Mouse (Mus musculus) embryo, embryonic 10.5 days (tissue): Measurements from ENCODE around the gene Ccm2.

Experiments
- DNase-seq: peaks from one replicate; pipeline ENCODE4 v3.0.0-alpha.2; 2015; ENCODE audit warnings: low spot score

Ccm2 gene

GRCm38 (mm10) chr11:6603887-6604603 lies 57.4 kb downstream of the Ccm2 start:
- DNase-seq: no peak

- DNase-seq: no peak
Measured at GRCm38 (mm10) chr11:6604604-6604936, 57.9 kb downstream of the Ccm2 start.

- peak; percentile 26 for DNase-seq
Measured at GRCm38 (mm10) chr11:6605021-6605481, 58.4 kb downstream of the Ccm2 start.

- peak; percentile 82 for DNase-seq
Measured at GRCm38 (mm10) chr11:6605491-6606399, 59.1 kb downstream of the Ccm2 start, which contains the start of gene Nacad. Nacad (minus strand) TSS chr11:6606053.

GRCm38 (mm10) chr11:6615250-6616205 lies 68.8 kb downstream of the Ccm2 start:
- DNase-seq: no peak

- no peak for DNase-seq
Measured at GRCm38 (mm10) chr11:6623704-6624103, 77.0 kb downstream of the Ccm2 start.

- DNase-seq: no peak
Measured at GRCm38 (mm10) chr11:6624619-6625382, 78.1 kb downstream of the Ccm2 start.

GRCm38 (mm10) chr11:6625478-6626387 lies 79.0 kb downstream of the Ccm2 start, which contains the start of gene Tbrg4:
Tbrg4 (minus strand) TSS chr11:6626067.
- DNase-seq: peak; percentile 96

GRCm38 (mm10) chr11:6626388-6626772 lies 79.7 kb downstream of the Ccm2 start:
- DNase-seq: no peak

- DNase-seq: no peak
Measured at GRCm38 (mm10) chr11:6627731-6628130, 81.0 kb downstream of the Ccm2 start.

- peak; percentile 73 for DNase-seq
Measured at GRCm38 (mm10) chr11:6628568-6628967, 81.9 kb downstream of the Ccm2 start.

GRCm38 (mm10) chr11:6629655-6630054 lies 83.0 kb downstream of the Ccm2 start:
- DNase-seq: peak; percentile 46

- DNase-seq: no peak
Measured at GRCm38 (mm10) chr11:6636150-6636549, 89.5 kb downstream of the Ccm2 start.

- no peak for DNase-seq
Measured at GRCm38 (mm10) chr11:6638537-6638936, 91.8 kb downstream of the Ccm2 start, which contains the start of gene Wap. Wap (minus strand) TSS chr11:6638637.

GRCm38 (mm10) chr11:6639072-6639471 lies 92.4 kb downstream of the Ccm2 start:
- no peak for DNase-seq

GRCm38 (mm10) chr11:6644566-6644965 lies 97.9 kb downstream of the Ccm2 start:
- DNase-seq: no peak
